Mouse (Mus musculus): ENCODE measurements at regions not wholly inside any gene's neighbourhood (a gene's known extent, or its start where the extent isn't known, plus 50 kb on each side); places are given as distances from the start of the nearest gene placed in this dataset.
A peak's percentile ranks its signal among the peaks of the same experiment; 100 is the strongest.

- no peak overlapping the region for H3K4me2 ChIP-seq
- WGBS, result 75% methylated on average over 6 of the region's 6 CpGs
- H3K27ac ChIP-seq (replicated peaks), result no peak overlapping the region
- H3K36me3 ChIP-seq, result no peaks in the 10 kb centered on the region
- peaks cover 9% of the 10 kb centered on the region; the same call in 1 of the 2 replicates for H3K4me1 ChIP-seq
- H3K27me3 ChIP-seq (replicated peaks), result no peaks in the 10 kb centered on the region
- no peak for ATAC-seq (ENCODE audit: extremely low read depth, insufficient number of reproducible peaks, low FRiP score, low TSS enrichment)
- no peak overlapping the region for H3K4me3 ChIP-seq
- no peaks in the 10 kb centered on the region for H3K9me3 ChIP-seq
- H3K9ac ChIP-seq, result no peak overlapping the region
Measured at GRCm38 (mm10) chr1:90406663-90407062, 196.1 kb upstream of the Cops8 start.

GRCm38 (mm10) chr1:90408504-90409215, 194.1 kb upstream of the Cops8 start:
- H3K4me2 ChIP-seq, result no peak overlapping the region
- no peak for ATAC-seq (ENCODE audit: extremely low read depth, insufficient number of reproducible peaks, low FRiP score, low TSS enrichment)
- WGBS, result 80% methylated on average over 16 of the region's 16 CpGs

GRCm38 (mm10) chr1:90409236-90409635, 193.5 kb upstream of the Cops8 start:
- WGBS, result 73% methylated on average over 3 of the region's 3 CpGs
- Histone ChIP-seq H3K27me3 (replicated peaks) (no peaks in the 10 kb centered on the region), H3K4me2 (no peak overlapping the region), H3K9ac (no peak overlapping the region), H3K4me1 (peaks cover 21% of the 10 kb centered on the region), H3K4me3 (no peak overlapping the region), H3K9me3 (no peaks in the 10 kb centered on the region), H3K36me3 (no peaks in the 10 kb centered on the region), H3K27ac (replicated peaks) (no peak overlapping the region)
- ATAC-seq (ENCODE audit: extremely low read depth, insufficient number of reproducible peaks, low FRiP score, low TSS enrichment), result no peak

More at GRCm38 (mm10) chr1:90408504-90409215, 194.1 kb upstream of the Cops8 start:
- no peaks in the 10 kb centered on the region for H3K36me3 ChIP-seq
- H3K27ac ChIP-seq (replicated peaks), result no peak overlapping the region
- peaks cover 21% of the 10 kb centered on the region for H3K4me1 ChIP-seq
- H3K9ac ChIP-seq, result no peak overlapping the region
- H3K9me3 ChIP-seq, result no peaks in the 10 kb centered on the region
- no peaks in the 10 kb centered on the region for H3K27me3 ChIP-seq (replicated peaks)
- no peak overlapping the region for H3K4me3 ChIP-seq

- Histone ChIP-seq H3K27ac (replicated peaks) (peak overlapping the region; percentile 62), H3K4me1 (peaks cover 23% of the 10 kb centered on the region), H3K9me3 (no peaks in the 10 kb centered on the region), H3K36me3 (no peaks in the 10 kb centered on the region), H3K27me3 (replicated peaks) (no peaks in the 10 kb centered on the region), H3K4me3 (no peak overlapping the region), H3K9ac (no peak overlapping the region), H3K4me2 (no peak overlapping the region)
- 46% methylated on average over 9 of the region's 9 CpGs for WGBS
- peak; percentile 52 for ATAC-seq (ENCODE audit: extremely low read depth, insufficient number of reproducible peaks, low FRiP score, low TSS enrichment)
Measured at GRCm38 (mm10) chr1:90412511-90413045, 190.2 kb upstream of the Cops8 start.

- H3K36me3 ChIP-seq, result no peaks in the 10 kb centered on the region
- H3K27ac ChIP-seq (replicated peaks), result no peak overlapping the region
- H3K27me3 ChIP-seq (replicated peaks), result no peaks in the 10 kb centered on the region
- no peak overlapping the region for H3K4me2 ChIP-seq
- WGBS, result 71% methylated on average over 4 of the region's 4 CpGs
- H3K4me1 ChIP-seq, result peaks cover 36% of the 10 kb centered on the region
- H3K4me3 ChIP-seq, result no peak overlapping the region
- no peak for ATAC-seq (ENCODE audit: extremely low read depth, insufficient number of reproducible peaks, low FRiP score, low TSS enrichment)
- H3K9me3 ChIP-seq, result no peaks in the 10 kb centered on the region
- no peak overlapping the region for H3K9ac ChIP-seq
Measured at GRCm38 (mm10) chr1:90414751-90415150, 188.0 kb upstream of the Cops8 start.

GRCm38 (mm10) chr1:90424066-90424821, 178.5 kb upstream of the Cops8 start:
- no peaks in the 10 kb centered on the region; the same call in 1 of the 2 replicates for H3K9me3 ChIP-seq
- no peaks in the 10 kb centered on the region for H3K27me3 ChIP-seq (replicated peaks)
- H3K36me3 ChIP-seq, result no peaks in the 10 kb centered on the region
- H3K9ac ChIP-seq, result no peak overlapping the region
- no peak for ATAC-seq (ENCODE audit: extremely low read depth, insufficient number of reproducible peaks, low FRiP score, low TSS enrichment)
- H3K4me2 ChIP-seq, result peak overlapping the region; percentile 6; the same call in 1 of the 2 replicates
- no peak overlapping the region for H3K27ac ChIP-seq (replicated peaks)
- H3K4me3 ChIP-seq, result no peak overlapping the region
- H3K4me1 ChIP-seq, result peaks cover 17% of the 10 kb centered on the region
- WGBS, result 36% methylated on average over 13 of the region's 13 CpGs

GRCm38 (mm10) chr1:90428334-90428733, 174.4 kb upstream of the Cops8 start:
- no peaks in the 10 kb centered on the region; the same call in 1 of the 2 replicates for H3K9me3 ChIP-seq
- no peak for ATAC-seq (ENCODE audit: extremely low read depth, insufficient number of reproducible peaks, low FRiP score, low TSS enrichment)
- no peak overlapping the region for H3K27ac ChIP-seq (replicated peaks)
- peaks cover 15% of the 10 kb centered on the region for H3K4me1 ChIP-seq
- H3K4me2 ChIP-seq, result no peak overlapping the region
- H3K27me3 ChIP-seq (replicated peaks), result no peaks in the 10 kb centered on the region
- 86% methylated on average over 6 of the region's 6 CpGs for WGBS
- no peaks in the 10 kb centered on the region for H3K36me3 ChIP-seq
- H3K9ac ChIP-seq, result no peak overlapping the region
- H3K4me3 ChIP-seq, result no peak overlapping the region

- no peaks in the 10 kb centered on the region; the same call in 1 of the 2 replicates for H3K9me3 ChIP-seq
- H3K36me3 ChIP-seq, result no peaks in the 10 kb centered on the region
- peaks cover 11% of the 10 kb centered on the region for H3K4me1 ChIP-seq
- no peak overlapping the region for H3K27ac ChIP-seq (replicated peaks)
- no peak overlapping the region for H3K4me3 ChIP-seq
- WGBS, result 80% methylated on average over 7 of the region's 7 CpGs
- H3K9ac ChIP-seq, result no peak overlapping the region
- H3K4me2 ChIP-seq, result no peak overlapping the region
- no peak for ATAC-seq (ENCODE audit: extremely low read depth, insufficient number of reproducible peaks, low FRiP score, low TSS enrichment)
- no peaks in the 10 kb centered on the region for H3K27me3 ChIP-seq (replicated peaks)
Measured at GRCm38 (mm10) chr1:90428774-90429173, 174.0 kb upstream of the Cops8 start.

GRCm38 (mm10) chr1:90430480-90430879, 172.3 kb upstream of the Cops8 start:
- H3K9ac ChIP-seq, result no peak overlapping the region
- no peak overlapping the region for H3K27ac ChIP-seq (replicated peaks)
- H3K4me3 ChIP-seq, result no peak overlapping the region
- no peak overlapping the region for H3K4me2 ChIP-seq
- no peaks in the 10 kb centered on the region for H3K36me3 ChIP-seq
- no peak for ATAC-seq (ENCODE audit: extremely low read depth, insufficient number of reproducible peaks, low FRiP score, low TSS enrichment)
- H3K9me3 ChIP-seq, result no peaks in the 10 kb centered on the region; the same call in 1 of the 2 replicates
- WGBS, result 82% methylated on average over 9 of the region's 9 CpGs
- H3K27me3 ChIP-seq (replicated peaks), result no peaks in the 10 kb centered on the region
- H3K4me1 ChIP-seq, result peaks cover 6% of the 10 kb centered on the region; the same call in 1 of the 2 replicates

- Histone ChIP-seq H3K4me2 (no peak overlapping the region), H3K27me3 (replicated peaks) (no peaks in the 10 kb centered on the region), H3K4me3 (no peak overlapping the region), H3K4me1 (peaks cover 7% of the 10 kb centered on the region; the same call in 1 of the 2 replicates), H3K9me3 (no peaks in the 10 kb centered on the region; the same call in 1 of the 2 replicates), H3K9ac (no peak overlapping the region), H3K36me3 (no peaks in the 10 kb centered on the region), H3K27ac (replicated peaks) (no peak overlapping the region)
- ATAC-seq (ENCODE audit: extremely low read depth, insufficient number of reproducible peaks, low FRiP score, low TSS enrichment), result no peak
- WGBS, result 68% methylated on average over 6 of the region's 6 CpGs
Measured at GRCm38 (mm10) chr1:90431783-90432182, 171.0 kb upstream of the Cops8 start.

- H3K36me3 ChIP-seq, result no peaks in the 10 kb centered on the region
- no peaks in the 10 kb centered on the region for H3K9me3 ChIP-seq
- no peak overlapping the region for H3K4me2 ChIP-seq
- peaks cover 7% of the 10 kb centered on the region; the same call in 1 of the 2 replicates for H3K4me1 ChIP-seq
- no peak for ATAC-seq (ENCODE audit: extremely low read depth, insufficient number of reproducible peaks, low FRiP score, low TSS enrichment)
- H3K27ac ChIP-seq (replicated peaks), result no peak overlapping the region
- WGBS, result 65% methylated on average over 5 of the region's 5 CpGs
- no peaks in the 10 kb centered on the region for H3K27me3 ChIP-seq (replicated peaks)
- H3K9ac ChIP-seq, result no peak overlapping the region
- no peak overlapping the region for H3K4me3 ChIP-seq
Measured at GRCm38 (mm10) chr1:90433911-90434310, 168.9 kb upstream of the Cops8 start.
